7 mouse cellular contexts compared by ENCODE assay signal in the genomic region with DNA sequence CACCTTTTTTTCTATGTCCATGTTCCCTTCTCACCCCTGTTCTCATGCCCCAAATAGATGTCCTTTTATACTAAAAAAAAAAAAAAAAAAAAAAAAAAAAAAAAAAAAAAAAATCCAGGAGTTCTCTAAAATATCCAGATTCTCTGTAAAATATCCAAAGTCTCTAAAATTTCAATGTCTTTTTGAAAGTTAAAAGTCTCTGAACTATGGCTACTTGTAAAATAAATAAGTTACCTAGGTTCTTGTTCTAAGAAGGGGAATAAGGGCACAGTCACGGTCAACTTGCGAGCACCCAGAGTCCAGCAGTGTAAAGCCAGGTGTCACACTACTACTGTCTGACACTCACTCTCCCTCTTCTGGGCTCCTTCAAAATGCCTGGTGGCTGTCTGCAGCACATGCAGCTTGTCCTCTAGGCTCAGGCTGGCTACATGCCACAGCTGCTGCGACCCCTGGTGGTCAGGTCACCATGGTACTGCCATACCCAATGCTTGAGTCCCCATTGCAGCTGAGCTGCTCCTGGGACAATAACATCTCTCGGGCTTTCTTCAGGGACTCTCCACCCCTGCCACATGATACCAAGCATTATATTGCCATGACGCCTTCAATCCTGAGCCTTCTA. TPM values are rescaled to one million over a fixed set of nuclear protein-coding genes. Genes with fewer than 3 reads are reported as not detected.
A peak's percentile ranks its signal among the peaks of the same experiment; 100 is the strongest.
DNase-seq lines count a peak whose midpoint lies in the region; ATAC-seq and TF ChIP-seq lines count a peak whose summit lies in the region.

No protein-coding gene starts in this region.

- H3K27ac ChIP-seq in hindbrain, embryonic 12.5 days, result no peak overlapping the region

- H3K4me1 ChIP-seq in hindbrain, embryonic 12.5 days, result no peaks in the 10 kb centered on the region

- H3K36me3 ChIP-seq in hindbrain, embryonic 12.5 days, result peaks cover 70% of the 10 kb centered on the region

- CTCF ChIA-PET in Patski (lab: Charles Lee), result interaction anchor here (0.8 to 2.0 kb wide), 5 partner anchors 16 to 111 kb away, joined by 3 to 9 read pairs (median 4); a partner anchor contains a TSS

- TF ChIP-seq CTCF in Patski (IDR thresholded peaks at IDR 0.05), result peak; percentile 85

- 43% methylated on average over 5 of the region's 5 CpGs for WGBS in hindbrain, embryonic 12.5 days

- H3K4me2 ChIP-seq in hindbrain, embryonic 12.5 days (replicated peaks), result no peak overlapping the region

- in situ Hi-C loops in Patski (cut with MboI; ENCODE audit: low pct_unique_long_range_greater_than_20kb), result no loop called here

- H3K27me3 ChIP-seq in Patski, result no peaks in the 10 kb centered on the region
- no peaks in the 10 kb centered on the region for H3K27me3 ChIP-seq in hindbrain, embryonic 12.5 days

- H3K4me3 ChIP-seq in hindbrain, embryonic 12.5 days, result no peak overlapping the region

- peaks cover 2% of the 10 kb centered on the region for H3K9me3 ChIP-seq in hindbrain, embryonic 12.5 days (replicated peaks)

- peak; percentile 31 for ATAC-seq in Patski
- ATAC-seq in hindbrain, embryonic 12.5 days (ENCODE audit: low FRiP score), result peak; percentile 54; the same call in 1 of the 2 replicates
- peak; percentile 100 for ATAC-seq in megakaryocyte progenitor cell, adult 5-6 weeks (replicated peaks; ENCODE audit: poor library complexity)

- no peak overlapping the region for H3K9ac ChIP-seq in hindbrain, embryonic 12.5 days

- DNase-seq in Patski (ENCODE audit: low read depth, low spot score), result no peak
- peak; percentile 70 for DNase-seq in c-Kit-positive CD71-positive TER-119-positive erythroid progenitor cells, embryonic 14.5 days (ENCODE audit: low spot score)
- peak; percentile 82 for DNase-seq in forelimb bud, embryonic 11.5 days (ENCODE audit: low read depth, low spot score)
- DNase-seq in layer of hippocampus, postnatal 36 days, result peak; percentile 18 to 27
- DNase-seq in spleen, postnatal 10 days (ENCODE audit: low spot score in 2 of 2), result peak; percentile 73 to 90

- POLR2A ChIA-PET in Patski (lab: Charles Lee), result interaction anchor here (0.7 kb wide), 2 partner anchors 15 to 479 kb away, joined by 3 to 8 read pairs; no protein-coding TSS in a partner anchor

RNA-seq across cellular contexts. Expression of a gene that starts 18.3 kb away (rescaled TPM):
- polyA plus RNA-seq in Patski (2021), result 17.4 TPM
- 51.5 and 60.3 TPM in 2 replicates for polyA plus RNA-seq in hindbrain, embryonic 12.5 days (2016; fragmentation: Nextera tagmentation; extraction: Ambion mirVana)
- 10 to 100 TPM; 35.6 to 37.8 TPM for total RNA-seq in layer of hippocampus, postnatal 36 days (2021)
- 0.61 and 2.4 TPM in 2 replicates for total RNA-seq in megakaryocyte progenitor cell, adult 5-6 weeks (2015)
- 3.1 and 4.4 TPM in 2 replicates for total RNA-seq in megakaryocyte progenitor cell, adult 5-6 weeks (2017)

RNA-seq across cellular contexts. Expression of a gene that starts 44.2 kb away (rescaled TPM):
- 2.6 TPM for polyA plus RNA-seq in Patski (2021)
- polyA plus RNA-seq in hindbrain, embryonic 12.5 days (2016; fragmentation: Nextera tagmentation; extraction: Ambion mirVana), result 8.0 and 8.5 TPM in 2 replicates
- total RNA-seq in layer of hippocampus, postnatal 36 days (2021), result 1 to 10 TPM; 4.4 to 5.1 TPM
- total RNA-seq in megakaryocyte progenitor cell, adult 5-6 weeks (2015), result 2.1 and 2.3 TPM in 2 replicates
- total RNA-seq in megakaryocyte progenitor cell, adult 5-6 weeks (2017), result 3.8 and 4.2 TPM in 2 replicates

RNA-seq across cellular contexts. Expression of a gene that starts 44.3 kb away (rescaled TPM):
- polyA plus RNA-seq in Patski (2021), result 61.5 TPM
- polyA plus RNA-seq in hindbrain, embryonic 12.5 days (2016; fragmentation: Nextera tagmentation; extraction: Ambion mirVana), result 83.3 and 91.8 TPM in 2 replicates
- 10 to 100 TPM; 50.8 TPM for total RNA-seq in layer of hippocampus, postnatal 36 days (2021)
- total RNA-seq in megakaryocyte progenitor cell, adult 5-6 weeks (2015), result 84.5 and 91.4 TPM in 2 replicates
- 68.3 and 85.3 TPM in 2 replicates for total RNA-seq in megakaryocyte progenitor cell, adult 5-6 weeks (2017)

RNA-seq across cellular contexts. Expression of a gene that starts 49.0 kb away (rescaled TPM):
- polyA plus RNA-seq in Patski (2021), result not detected
- polyA plus RNA-seq in hindbrain, embryonic 12.5 days (2016; fragmentation: Nextera tagmentation; extraction: Ambion mirVana), result not detected in 2 replicates
- not detected for total RNA-seq in layer of hippocampus, postnatal 36 days (2021)
- total RNA-seq in megakaryocyte progenitor cell, adult 5-6 weeks (2015), result not detected in 2 replicates
- not detected in 2 replicates for total RNA-seq in megakaryocyte progenitor cell, adult 5-6 weeks (2017)

Comparison
In these comparisons a context has a peak if more than half of its experiments do, and no peak if none do; other contexts are left out.
1. ATAC-seq: peak in every context shown above with its lines; median percentile 100 in megakaryocyte progenitor cell, adult 5-6 weeks; 54 in hindbrain, embryonic 12.5 days; 31 in Patski.
2. RNA of a gene that starts 18.3 kb away (total RNA-seq): 35.6 to 37.8 TPM in layer of hippocampus, postnatal 36 days; 0.61 to 4.4 TPM in megakaryocyte progenitor cell, adult 5-6 weeks; every median in the first group is over 4 times any median in the second.